ENCODE assay signal across 9 mouse cellular contexts in genomic region chr12:79986241-79986976, GRCm38 (mm10).
A peak's percentile ranks its signal among the peaks of the same experiment; 100 is the strongest.
DNase-seq lines count a peak whose midpoint lies in the region; ATAC-seq and TF ChIP-seq lines count a peak whose summit lies in the region.
"Had no signal": no experiment of that assay in that cellular context is flagged by ENCODE, and none has a peak within 500 bp of the region (broad histone marks: within the 10 kb centered on the region; RNA-seq: fewer than 3 reads in every experiment).

No protein-coding gene starts in this region.

- TF ChIP-seq POLR2A in spleen, adult 2 months (IDR thresholded peaks at IDR 0.05; ENCODE audit: low read depth, low read length), result no peak

- 58% methylated on average over 9 of the region's 9 CpGs for WGBS in spleen, adult 2 months
- WGBS in liver, embryonic 11.5 days, result 31% methylated on average over 9 of the region's 9 CpGs

- no peak for ATAC-seq in liver, embryonic 11.5 days (replicated peaks; ENCODE audit: low FRiP score)

- H3K4me3 ChIP-seq in spleen, adult 2 months (ENCODE audit: extremely low read depth, insufficient read depth, insufficient read length), result no peak overlapping the region
- no peak overlapping the region for H3K4me3 ChIP-seq in liver, embryonic 11.5 days (ENCODE audit: low read depth, low read length)

- peak; percentile 16 for DNase-seq in gastrocnemius, postnatal 10 days
- no peak for DNase-seq in gastrocnemius, postnatal 4 days (ENCODE audit: low spot score in 2 of 2)
- no peak for DNase-seq in spleen, adult 2 months (ENCODE audit: low read depth in 1 of 2, low spot score in 2 of 2)
- no peak for DNase-seq in spleen, adult 12 weeks (ENCODE audit: low spot score)
- no peak for DNase-seq in liver, embryonic 11.5 days (ENCODE audit: low spot score)
- DNase-seq in left cerebral cortex, adult 11 months (ENCODE audit: low spot score), result no peak
- no peak for DNase-seq in urinary bladder, postnatal 14 days (ENCODE audit: low spot score)
- no peak for DNase-seq in cerebellum, adult 9-11 months
- DNase-seq: cerebellum, postnatal 14 days had no signal

- TF ChIP-seq CTCF in spleen, adult 2 months (IDR thresholded peaks at IDR 0.05; ENCODE audit: extremely low read depth, insufficient read depth, insufficient read length, insufficient replicate concordance), result no peak

- H3K9me3 ChIP-seq in liver, embryonic 11.5 days (ENCODE audit: control insufficient read depth, low read length), result no peaks in the 10 kb centered on the region

- H3K9ac ChIP-seq in liver, embryonic 11.5 days (ENCODE audit: low read depth, low read length), result peak overlapping the region; percentile 10

- H3K27me3 ChIP-seq in spleen, adult 2 months (ENCODE audit: control insufficient read depth, insufficient read depth, low read length), result no peaks in the 10 kb centered on the region
- no peaks in the 10 kb centered on the region for H3K27me3 ChIP-seq in liver, embryonic 11.5 days (replicated peaks; ENCODE audit: control insufficient read depth, insufficient read depth, low read length)

- H3K4me2 ChIP-seq in liver, embryonic 11.5 days, result no peak overlapping the region

- H3K4me1 ChIP-seq in spleen, adult 2 months (ENCODE audit: control insufficient read depth, insufficient read depth, insufficient read length), result peaks cover 7% of the 10 kb centered on the region; the same call in 1 of the 2 replicates
- H3K4me1 ChIP-seq in liver, embryonic 11.5 days (replicated peaks; ENCODE audit: control insufficient read depth, insufficient read depth, low read length), result peaks cover 81% of the 10 kb centered on the region

- 0 out of 2 replicates have a peak overlapping the region, but pooled peaks have one; percentile 9 for H3K27ac ChIP-seq in spleen, adult 2 months (ENCODE audit: insufficient read depth, low read length)
- H3K27ac ChIP-seq in liver, embryonic 11.5 days (ENCODE audit: low read depth, low read length), result peak overlapping the region; percentile 98

- H3K36me3 ChIP-seq in spleen, adult 2 months (ENCODE audit: control insufficient read depth, insufficient read depth, low read length), result no peaks in the 10 kb centered on the region
- H3K36me3 ChIP-seq in liver, embryonic 11.5 days (ENCODE audit: control insufficient read depth, insufficient read depth, low read length), result no peaks in the 10 kb centered on the region
